Mouse (Mus musculus): ENCODE results near the gene Tln2.

The Tln2 gene

DNA sequence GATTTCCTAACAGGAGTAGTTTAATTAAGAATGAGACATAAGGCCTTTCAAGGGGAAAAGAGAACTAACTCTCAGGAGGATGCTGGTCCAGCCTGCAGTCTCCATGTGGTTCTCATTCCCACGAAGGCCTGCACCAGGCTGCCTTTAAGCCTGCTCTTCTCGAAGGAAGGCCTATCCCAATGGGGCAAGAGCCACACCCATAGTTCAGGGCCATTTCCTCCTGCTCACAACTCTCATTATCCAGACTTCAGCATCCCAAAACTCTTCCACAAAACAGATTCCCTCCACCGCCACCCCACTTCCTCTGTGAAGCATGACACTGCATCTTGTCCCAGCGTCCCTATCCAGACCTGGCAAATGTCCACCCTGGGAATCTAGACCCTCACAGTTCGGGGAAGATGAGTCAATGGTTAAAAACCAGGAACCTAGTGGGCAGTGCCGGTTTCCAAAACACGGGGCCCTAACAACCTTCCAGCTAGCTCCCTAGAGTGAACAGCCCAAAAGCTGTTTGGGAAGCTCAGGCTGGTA lies 15.3 kb upstream of the Tln2 start:
- no peak for TF ChIP-seq GATA4 (IDR thresholded peaks at IDR 0.05; ENCODE audit: insufficient replicate concordance, low read length)

DNA sequence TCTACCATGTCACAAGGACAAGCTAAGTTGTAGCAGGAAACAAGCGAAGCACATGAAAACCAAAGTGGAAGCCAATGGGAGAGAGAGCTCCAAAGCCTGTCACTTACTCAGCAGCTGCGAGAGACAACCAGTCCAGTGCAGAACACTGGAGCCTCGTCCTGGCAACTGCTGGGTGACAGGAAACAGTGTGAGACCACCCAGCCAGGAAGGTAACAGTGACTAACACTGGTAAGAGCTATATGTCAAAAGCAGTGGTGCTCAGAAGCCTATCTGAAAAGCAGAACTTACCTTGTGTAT lies 14.1 kb upstream of the Tln2 start:
- TF ChIP-seq GATA4 (IDR thresholded peaks at IDR 0.05; ENCODE audit: insufficient replicate concordance, low read length): no peak

DNA sequence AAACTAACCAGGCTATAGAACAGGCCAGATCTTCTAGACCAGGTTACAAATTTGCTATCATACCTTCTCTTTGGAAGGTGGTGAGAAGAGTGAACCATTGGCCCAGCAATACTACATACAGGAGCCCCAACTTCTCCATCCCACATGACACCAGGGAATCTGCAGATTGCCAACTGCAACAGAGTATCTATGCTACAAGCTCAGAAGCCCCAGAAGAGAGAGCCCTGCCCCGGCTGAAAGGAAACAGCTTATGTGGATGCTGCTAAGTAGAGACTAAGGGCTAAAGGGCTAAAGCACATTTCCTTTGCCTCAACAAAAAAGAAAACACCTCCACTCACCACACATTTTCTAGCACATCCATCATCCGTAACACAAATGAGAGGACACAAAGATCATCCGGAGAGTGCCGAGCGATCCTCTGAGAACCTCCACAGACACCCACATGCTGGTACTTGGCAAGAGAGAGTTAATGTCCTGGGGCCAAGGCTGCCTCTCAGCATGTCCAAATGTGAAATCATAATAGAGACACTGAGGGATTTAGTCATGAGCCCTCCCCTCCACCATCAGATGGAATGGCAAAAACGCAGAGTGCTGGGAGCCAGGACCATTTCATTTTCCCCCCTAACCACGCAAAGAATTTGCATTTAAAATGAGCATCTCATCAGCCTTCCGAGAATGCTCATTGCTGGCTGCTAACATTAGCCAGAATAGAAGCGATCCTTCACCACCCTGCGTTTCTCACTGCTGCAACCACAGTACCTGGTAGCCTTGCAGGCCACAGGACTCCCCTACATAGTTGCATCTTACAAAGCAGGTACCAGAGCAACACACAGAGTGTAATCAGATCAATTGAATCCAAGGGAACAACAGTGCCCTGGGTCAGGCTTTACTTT lies 13.5 kb upstream of the Tln2 start:
- TF ChIP-seq GATA4 (IDR thresholded peaks at IDR 0.05; ENCODE audit: insufficient replicate concordance, low read length): no peak

DNA sequence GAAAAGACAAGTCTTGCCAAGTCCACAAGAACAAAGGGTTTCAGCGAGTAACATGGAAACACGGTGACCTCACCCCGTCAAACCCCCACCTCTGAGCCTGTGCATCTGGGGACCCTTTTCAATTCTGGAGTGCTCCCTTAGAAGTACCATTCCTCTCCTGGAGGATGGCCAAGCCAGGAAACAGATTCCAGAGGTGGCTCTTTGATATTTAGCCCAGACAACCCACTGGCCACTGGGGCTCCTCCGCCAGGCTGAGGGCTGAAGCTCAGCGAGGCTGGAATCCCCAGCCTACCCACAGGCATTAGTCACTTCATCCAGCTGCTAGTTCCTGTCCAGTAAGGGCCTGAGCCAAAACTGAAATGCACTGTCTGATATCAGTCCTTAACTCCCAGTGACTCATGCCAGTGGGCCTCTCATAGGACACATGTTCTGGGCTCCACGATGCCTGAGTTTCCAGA lies 6.3 kb upstream of the Tln2 start:
- TF ChIP-seq GATA4 (IDR thresholded peaks at IDR 0.05; ENCODE audit: insufficient replicate concordance, low read length): no peak

DNA sequence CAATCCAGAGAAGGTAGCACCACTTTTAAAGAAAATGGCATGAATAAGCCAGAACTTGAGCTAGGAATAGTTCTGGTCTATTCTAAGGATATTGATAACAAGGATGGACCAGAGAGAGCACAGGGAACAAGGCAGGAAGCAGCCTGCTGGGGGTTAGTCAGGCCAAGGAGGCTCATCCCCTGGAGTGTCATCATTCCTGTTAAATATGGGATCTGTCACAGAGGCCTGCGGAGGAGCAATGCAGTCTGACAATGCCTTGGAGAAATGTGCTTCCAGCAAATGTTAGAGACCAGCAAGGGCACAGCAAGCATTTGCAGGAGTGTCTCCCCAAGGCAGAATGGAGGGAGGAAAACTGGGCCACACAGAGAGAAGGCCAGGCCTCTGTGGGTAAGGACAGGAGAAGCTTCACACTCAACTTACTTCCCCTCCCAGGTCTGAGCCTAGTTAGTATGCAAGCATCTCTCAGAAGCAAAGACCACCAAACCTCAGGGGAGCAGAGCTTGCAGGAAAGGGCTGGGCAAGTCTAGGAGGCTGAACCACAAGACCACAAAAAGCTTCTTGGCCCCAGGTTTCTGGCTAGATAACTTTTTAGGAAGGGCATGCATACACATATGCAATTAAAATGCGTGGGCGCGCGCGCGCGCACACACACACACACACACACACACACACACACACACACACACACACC lies 9.5 kb downstream of the Tln2 start:
- no peak for TF ChIP-seq GATA4 (IDR thresholded peaks at IDR 0.05; ENCODE audit: insufficient replicate concordance, low read length)

DNA sequence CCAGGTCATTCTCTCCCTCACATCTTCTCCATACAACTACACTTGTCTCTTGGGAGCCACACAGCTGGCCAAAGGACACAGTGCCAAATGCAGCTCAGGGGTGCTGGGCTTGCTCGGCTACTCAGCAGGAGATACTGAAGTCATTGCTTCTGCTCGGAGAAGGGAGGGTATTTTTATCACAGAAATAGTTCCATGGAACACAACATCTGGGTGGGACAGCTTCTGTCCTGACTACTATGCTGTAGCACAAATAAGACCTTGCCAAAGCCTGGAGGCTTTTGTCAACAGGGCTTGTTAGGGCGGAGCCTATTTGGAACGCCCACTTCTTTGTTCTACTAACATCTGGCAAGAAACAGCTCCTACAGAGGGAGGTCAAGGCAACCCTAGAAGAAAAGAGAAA lies 10.2 kb downstream of the Tln2 start:
- no peak for TF ChIP-seq GATA4 (IDR thresholded peaks at IDR 0.05; ENCODE audit: insufficient replicate concordance, low read length)

DNA sequence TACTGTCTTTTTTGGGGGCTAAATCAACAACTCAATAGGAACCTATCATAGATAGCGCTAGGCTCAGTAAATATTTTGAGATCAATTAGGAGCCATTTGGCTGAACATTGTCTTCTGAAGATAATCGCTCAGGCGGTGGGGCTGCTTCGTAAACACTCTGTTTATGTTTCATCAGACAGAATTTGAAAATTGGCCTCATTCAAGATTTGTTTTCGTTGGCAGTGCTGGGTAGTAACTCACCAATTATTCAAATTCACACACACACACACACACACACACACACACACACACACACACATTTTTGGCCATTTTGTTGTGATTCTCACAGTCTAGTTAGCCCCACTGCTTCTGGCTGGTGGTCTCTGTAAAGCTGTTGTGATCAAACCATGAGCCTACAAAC lies 12.9 kb downstream of the Tln2 start:
- 0 out of 2 replicates have a peak, but pooled peaks have one; percentile 38 for TF ChIP-seq GATA4 (IDR thresholded peaks at IDR 0.05; ENCODE audit: insufficient replicate concordance, low read length)

DNA sequence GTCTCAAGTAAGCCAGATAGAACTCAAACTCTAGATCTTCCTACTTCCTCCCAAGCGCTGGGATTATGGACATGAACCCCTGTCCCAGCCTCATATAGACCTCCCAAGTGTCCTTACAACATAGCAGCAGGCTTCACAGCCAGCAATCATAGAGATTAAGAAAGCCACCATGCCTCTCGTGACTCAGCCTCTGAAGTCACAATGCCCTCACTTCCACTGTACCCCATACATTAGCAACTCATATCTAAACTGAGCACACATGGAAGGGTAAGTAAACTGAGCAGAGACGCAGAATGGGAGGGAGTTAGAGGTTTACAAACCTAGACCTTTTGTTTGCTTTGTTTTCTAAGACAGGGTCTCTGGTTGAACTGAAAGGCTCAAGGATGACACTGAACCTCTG lies 13.7 kb downstream of the Tln2 start:
- TF ChIP-seq GATA4 (IDR thresholded peaks at IDR 0.05; ENCODE audit: insufficient replicate concordance, low read length): no peak

DNA sequence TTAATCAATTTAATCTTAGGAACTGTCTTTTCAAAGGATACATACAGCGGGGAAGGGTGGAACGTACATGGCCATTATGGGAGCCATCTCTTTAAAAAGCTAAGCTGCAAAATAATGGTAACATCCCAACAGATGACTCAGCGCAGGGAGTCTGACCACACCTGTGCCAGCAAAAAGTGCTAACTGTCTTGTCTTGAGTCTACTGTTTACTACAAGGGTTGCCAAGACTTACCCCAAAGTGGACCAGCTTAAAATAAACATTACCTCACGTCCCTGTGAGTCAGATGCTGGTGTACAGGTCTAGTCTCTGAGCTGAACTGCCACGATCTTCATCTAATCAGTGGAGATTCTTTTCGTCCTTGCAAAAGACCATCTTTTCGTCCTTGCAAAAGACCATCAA lies 14.7 kb downstream of the Tln2 start:
- no peak for TF ChIP-seq GATA4 (IDR thresholded peaks at IDR 0.05; ENCODE audit: insufficient replicate concordance, low read length)

DNA sequence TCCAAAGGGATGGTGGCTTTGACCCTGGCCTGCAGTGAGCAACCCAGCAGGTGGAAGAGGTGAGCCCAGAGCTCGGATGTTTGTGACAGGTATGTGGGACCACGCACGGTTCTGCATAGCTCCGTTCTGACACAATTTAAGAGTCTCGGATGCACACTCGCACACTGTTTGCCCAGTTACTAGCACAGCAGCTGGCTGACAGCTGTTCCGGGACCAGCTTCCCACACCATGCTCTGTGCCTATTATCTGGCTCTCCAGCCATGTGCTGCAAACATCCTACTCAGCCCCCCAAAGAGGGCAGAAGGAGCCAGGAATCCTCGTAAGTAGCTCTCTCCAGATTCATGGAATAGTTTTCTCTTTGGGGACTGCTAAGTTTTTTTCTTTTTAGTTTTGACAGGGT lies 17.6 kb downstream of the Tln2 start:
- TF ChIP-seq GATA4 (IDR thresholded peaks at IDR 0.05; ENCODE audit: insufficient replicate concordance, low read length): no peak

DNA sequence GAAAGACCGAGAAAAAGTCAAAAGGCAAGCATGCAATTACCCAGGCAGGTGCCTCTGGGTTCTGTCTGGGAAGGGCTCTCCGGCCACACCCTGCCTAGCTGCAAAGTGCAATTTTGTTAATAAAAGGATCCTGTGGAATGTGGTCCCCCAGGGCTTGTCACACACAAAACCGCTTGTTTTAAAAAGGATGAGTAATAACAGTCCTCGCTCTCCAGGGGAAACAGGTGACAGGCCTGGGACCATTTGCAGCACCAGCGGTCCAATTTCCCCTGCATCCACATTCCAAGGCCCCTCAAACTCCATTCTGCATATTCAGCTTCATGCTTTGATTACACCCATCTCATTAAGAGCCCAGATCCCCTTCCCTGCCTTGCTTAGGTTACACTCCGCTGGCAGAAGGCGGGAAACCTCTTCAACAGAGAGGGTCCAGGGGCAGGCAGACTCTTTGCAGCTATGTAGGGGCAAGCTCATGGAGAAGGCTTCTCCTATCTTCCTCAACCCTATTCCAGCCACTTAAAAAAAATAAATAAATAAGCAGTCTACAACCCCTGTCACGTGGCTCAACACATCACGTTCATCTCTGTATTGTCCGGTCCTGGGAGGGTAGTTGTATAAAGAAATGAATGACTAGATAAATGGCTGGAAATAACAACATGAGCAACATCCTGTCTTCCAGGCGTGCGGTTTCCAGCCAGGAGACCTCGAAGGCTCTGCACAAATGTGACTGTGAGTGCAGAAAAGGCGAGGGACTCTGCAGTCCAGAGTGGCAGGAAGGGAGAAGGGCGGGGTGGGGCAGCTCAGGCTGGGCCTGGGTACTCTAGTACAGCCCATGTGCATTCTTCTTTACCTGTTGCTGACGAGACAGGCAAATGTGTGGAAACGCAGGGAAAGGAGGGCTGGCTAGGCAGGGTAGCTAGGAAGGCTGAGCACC lies 19.5 kb downstream of the Tln2 start:
- no peak for TF ChIP-seq GATA4 (IDR thresholded peaks at IDR 0.05; ENCODE audit: insufficient replicate concordance, low read length)

DNA sequence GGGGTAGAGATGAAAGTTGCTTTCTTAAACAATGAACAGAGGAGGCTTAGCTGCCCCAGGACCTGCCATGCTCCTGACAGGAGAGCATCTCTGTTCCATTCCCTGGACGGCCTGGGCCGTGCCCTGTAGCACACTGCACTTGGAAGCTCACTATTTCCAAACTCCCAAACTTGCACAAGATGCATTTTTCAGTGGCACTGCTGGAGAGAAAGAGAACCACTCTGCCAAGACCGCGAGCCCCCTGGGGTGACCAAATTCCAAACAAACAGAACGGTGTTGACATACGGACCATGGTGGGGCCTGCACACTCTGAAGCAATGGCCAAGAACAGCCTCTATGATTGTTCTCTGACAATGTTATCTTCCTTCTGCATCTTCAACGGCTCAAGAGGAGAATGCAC lies 25.1 kb downstream of the Tln2 start:
- no peak for TF ChIP-seq GATA4 (IDR thresholded peaks at IDR 0.05; ENCODE audit: insufficient replicate concordance, low read length)

DNA sequence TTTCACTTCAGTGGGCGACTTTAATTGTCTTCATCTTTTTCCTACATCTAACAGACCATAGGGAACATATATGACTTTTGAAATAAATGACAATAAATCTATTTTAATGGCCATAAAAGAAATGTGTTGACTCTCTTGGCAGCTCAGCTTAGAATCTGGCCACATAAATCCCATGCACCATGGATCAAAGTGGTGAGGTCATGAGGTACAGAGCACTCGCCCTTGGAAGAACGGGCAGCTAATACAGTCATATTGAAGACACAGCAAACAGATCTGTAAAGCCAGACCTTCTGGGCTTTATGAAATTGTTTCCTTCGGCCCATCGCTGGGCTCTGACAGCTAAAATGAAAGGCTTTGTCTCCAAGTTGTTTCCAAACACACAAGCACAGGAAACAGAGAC lies 26.2 kb downstream of the Tln2 start:
- no peak for TF ChIP-seq GATA4 (IDR thresholded peaks at IDR 0.05; ENCODE audit: insufficient replicate concordance, low read length)

DNA sequence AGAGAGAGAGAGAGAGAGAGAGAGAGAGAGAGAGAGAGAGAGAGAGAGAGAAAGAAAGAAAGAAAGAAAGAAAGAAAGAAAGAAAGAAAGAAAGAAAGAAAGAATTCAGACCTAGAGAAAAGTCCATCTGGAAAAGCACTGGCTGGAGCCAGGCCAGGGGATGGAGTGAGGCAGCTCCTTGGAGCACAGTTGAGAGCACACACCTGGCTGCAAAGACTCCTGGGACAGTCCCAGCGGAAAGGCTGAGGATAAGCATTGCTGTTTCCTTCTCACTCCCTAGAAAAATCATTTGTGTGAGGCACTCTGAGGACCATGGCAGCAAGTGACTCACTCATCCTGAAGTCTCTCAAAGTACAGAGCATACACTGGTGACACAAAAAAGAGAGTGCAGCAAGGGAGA lies 26.9 kb downstream of the Tln2 start:
- TF ChIP-seq GATA4 (IDR thresholded peaks at IDR 0.05; ENCODE audit: insufficient replicate concordance, low read length): no peak

DNA sequence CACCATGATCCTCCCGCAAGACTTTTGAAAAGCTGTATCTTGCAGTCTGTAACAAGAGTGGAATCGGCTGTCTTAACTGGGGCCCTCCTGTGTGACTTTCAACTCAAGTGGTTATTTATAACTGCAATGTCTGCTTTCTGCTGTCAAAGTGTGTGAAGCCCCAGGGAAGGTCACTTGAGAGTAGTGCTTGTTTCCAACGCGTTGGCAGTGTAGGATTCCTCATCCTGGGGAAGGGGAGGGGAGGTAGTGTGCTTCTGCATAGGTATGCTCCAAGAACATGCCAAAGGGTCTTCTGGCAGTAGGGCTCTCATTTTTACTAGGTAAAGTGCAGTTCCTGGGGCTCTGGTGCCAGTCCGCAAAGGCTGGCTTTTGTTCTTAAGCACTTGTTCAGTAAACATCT lies 29.9 kb downstream of the Tln2 start:
- no peak for TF ChIP-seq GATA4 (IDR thresholded peaks at IDR 0.05; ENCODE audit: insufficient replicate concordance, low read length)

Data from liver, adult (tissue).